Mouse (Mus musculus) heart, postnatal 0 days (tissue): ENCODE data around the gene Fxyd5.

Experiments
- CTCF ChIP-seq: IDR thresholded peaks from 2 replicates; pipeline ENCODE4 v1.5.1; 2016; ENCODE audit warnings: antibody characterized with exemption, control low read depth, low read depth
- EP300 ChIP-seq: IDR thresholded peaks from 2 replicates; pipeline ENCODE4 v1.6.1; 2016; ENCODE audit warnings: antibody characterized with exemption, low read depth

GRCm38 (mm10) chr7:31052636-31053434 is 10.6 kb upstream of the Fxyd5 start:
- TF ChIP-seq CTCF, result 0 out of 2 replicates have a peak, but pooled peaks have one; percentile 31
- no peak for TF ChIP-seq EP300
